Comparison of ENCODE assay signal across 16 mouse cellular contexts in genomic region chr10:119034396-119034795, GRCm38 (mm10).
"Had no signal": no experiment of that assay in that cellular context is flagged by ENCODE, and none has a peak within 500 bp of the region (broad histone marks: within the 10 kb centered on the region; RNA-seq: fewer than 3 reads in every experiment).

No protein-coding gene starts in this region.

- H3K4me3 ChIP-seq: neural tube, embryonic 13.5 days; neural tube, embryonic 15.5 days; stomach, embryonic 15.5 days had no signal

- H3K36me3 ChIP-seq: neural tube, embryonic 13.5 days; neural tube, embryonic 15.5 days; stomach, embryonic 15.5 days had no signal

- DNase-seq: retina, postnatal 1 day; right cerebral cortex, adult 18-20 months; right cerebral cortex, postnatal 14 days; right cerebral cortex, postnatal 25 days; right cerebral cortex, postnatal 4 days; spleen, adult 18-20 months; thymus, adult 18-20 months; thymus, adult 2 months; thymus, postnatal 14 days; thymus, postnatal 25 days; thymus, postnatal 36 days; thymus, postnatal 4 days had no signal

- H3K4me2 ChIP-seq: neural tube, embryonic 13.5 days; neural tube, embryonic 15.5 days; stomach, embryonic 15.5 days had no signal

- H3K9ac ChIP-seq: neural tube, embryonic 13.5 days; neural tube, embryonic 15.5 days; stomach, embryonic 15.5 days had no signal

- H3K4me1 ChIP-seq: neural tube, embryonic 13.5 days; stomach, embryonic 15.5 days had no signal

- H3K27me3 ChIP-seq: neural tube, embryonic 13.5 days; neural tube, embryonic 15.5 days; stomach, embryonic 15.5 days had no signal

- H3K27ac ChIP-seq: neural tube, embryonic 13.5 days; neural tube, embryonic 15.5 days; stomach, embryonic 15.5 days; stomach, postnatal 0 days had no signal

- H3K9me3 ChIP-seq: neural tube, embryonic 13.5 days; neural tube, embryonic 15.5 days; stomach, embryonic 15.5 days had no signal
